Mouse (Mus musculus) naive thymus-derived CD4-positive, alpha-beta T cell, adult 2 months (primary cell): ENCODE data around the gene Eif3b.

Experiments
- DNase-seq: peaks from one replicate; pipeline ENCODE4 v3.0.0-alpha.2; 2011; ENCODE audit warnings: low read depth

The Eif3b gene

DNA sequence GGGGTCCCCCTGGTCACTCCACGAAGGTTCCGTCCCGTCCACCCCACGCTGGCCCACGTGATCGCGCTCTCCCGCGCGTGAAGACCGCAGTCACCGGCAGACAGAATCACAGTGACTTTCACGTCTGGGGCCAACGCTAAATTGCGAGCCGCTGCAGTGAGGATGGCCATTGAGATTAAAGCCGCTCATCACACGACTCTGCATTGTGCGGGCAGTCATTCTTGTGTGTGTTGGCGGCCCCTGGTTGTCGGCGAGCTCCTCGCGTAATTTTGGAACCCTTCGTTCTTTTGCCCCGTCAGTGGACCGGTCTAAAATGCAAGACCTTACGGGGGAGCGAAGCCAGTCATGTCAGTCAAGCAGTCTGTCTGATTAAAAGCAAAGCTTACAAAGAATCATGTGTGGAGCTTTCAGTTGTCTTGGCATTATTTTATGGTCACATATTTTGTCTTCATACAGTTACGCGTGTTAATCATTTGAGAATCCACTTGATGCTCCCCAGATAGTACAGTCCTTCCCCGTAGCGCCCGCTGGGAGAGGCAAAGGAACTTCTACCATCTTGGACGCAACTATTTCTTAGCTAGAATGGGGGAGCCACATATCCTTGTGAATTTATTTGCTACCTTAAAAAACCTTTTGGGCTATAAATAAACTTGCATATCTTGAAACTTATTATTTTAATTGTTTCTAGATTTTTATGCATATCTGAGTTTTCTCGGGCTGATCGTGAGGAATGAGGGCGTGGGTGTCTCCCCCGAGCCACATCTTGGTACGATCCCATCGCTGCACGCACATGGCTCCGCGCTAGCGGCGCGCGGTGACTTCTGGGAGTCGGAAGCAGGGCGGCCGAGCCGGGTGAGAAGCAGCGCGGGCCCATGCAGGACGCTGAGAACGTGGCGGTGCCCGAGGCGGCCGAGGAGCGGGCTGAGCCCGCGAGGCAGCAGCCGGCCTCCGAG lies at the start of gene Eif3b:
Gene Eif3b, plus strand, starts transcription at position 840 of the 953 bp plus-strand sequence.
- DNase-seq: peak; percentile 96

DNA sequence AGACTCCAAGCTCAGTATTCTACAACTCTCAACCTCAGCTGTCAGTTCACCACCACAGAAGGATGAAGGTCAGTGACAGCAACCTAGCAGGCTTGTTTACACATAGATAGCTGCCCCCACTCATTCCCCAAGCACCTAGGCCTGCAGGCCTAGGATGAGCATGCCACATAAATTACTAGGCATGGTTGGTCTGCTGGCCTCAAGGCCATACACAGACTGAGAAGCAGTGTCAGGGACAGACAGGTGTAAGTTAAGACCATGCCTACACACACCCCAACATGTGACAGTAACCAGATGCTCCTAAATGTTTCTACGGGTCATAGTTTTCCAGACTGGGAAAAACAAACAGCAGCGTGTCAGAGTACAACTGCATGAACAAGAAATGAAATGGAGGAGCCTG lies 49.7 kb upstream of the Eif3b start:
- no peak for DNase-seq

DNA sequence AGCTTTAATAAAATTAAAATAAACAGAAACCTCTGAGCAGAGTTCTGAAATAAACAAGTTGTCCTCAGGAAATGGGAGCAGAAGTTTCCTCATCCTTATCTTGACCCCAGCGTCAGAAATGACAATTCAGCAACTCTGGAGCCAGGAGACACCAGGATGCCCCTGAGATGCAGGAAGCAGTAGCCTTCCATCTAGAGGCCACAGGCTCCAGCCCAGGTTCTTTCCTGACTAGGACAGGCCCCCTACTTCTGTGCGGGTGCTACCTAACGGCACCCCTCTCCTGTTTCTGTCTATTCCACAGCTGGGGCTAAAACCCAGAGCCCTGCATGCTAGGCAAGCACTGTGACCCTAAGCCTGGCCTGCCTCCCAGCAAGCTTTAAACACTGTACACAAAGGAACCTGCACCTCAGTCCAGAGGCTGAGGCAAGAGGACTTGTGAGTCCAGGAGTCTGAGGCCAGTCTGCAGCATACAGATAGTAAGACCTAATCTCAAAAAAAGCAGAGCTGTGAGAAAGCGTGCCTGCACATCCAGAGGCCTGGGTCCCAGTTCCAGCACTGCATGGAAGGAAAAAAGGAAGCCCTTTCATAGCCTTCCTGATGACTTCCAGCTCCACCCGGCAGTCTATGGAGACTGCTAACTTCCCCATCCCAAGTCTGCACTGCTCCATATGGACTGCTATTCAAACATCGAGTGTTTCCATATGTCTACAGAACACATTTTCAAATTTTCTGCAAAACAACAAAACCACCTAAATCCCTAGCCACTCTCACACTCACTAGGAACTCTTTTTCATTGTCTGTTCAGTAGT lies 48.5 kb upstream of the Eif3b start:
- no peak for DNase-seq

DNA sequence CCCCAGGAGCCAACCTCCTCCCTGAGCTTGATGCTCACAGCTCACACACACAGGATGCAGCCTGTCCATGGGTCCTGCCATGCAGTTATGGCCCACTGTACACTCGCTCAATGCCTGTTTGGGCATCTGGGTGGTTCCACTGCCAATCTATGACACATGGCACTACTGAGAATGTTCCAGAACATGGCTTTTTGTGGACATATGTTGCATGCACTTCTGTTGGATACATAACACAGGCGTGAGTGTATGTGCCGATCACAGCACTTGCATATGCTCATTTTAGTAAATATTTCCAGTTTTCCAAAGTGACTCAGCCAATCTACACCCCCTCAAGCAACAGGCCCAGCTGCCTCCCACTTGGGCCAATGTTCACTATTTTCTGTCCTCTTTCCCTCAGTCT lies 47.5 kb upstream of the Eif3b start:
- no peak for DNase-seq

DNA sequence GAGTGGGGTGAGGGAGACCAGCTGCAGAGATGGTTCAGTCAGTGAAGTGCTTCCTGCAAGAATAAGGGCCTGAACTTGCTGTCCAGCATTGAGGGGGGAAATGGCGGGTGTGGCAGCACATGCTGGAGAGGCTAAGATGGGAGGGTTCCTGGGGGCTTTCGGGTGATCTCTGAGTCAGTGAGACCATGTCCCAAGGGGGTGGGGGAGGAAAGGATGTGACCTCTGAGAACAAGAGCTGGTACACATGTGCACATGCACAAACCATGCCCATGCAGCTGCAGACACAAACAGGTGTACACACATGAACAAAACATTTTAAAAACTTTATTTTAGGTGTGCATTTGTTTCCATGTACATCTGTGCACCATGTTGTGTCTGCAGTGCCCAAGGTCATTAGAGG lies 45.4 kb upstream of the Eif3b start:
- no peak for DNase-seq

DNA sequence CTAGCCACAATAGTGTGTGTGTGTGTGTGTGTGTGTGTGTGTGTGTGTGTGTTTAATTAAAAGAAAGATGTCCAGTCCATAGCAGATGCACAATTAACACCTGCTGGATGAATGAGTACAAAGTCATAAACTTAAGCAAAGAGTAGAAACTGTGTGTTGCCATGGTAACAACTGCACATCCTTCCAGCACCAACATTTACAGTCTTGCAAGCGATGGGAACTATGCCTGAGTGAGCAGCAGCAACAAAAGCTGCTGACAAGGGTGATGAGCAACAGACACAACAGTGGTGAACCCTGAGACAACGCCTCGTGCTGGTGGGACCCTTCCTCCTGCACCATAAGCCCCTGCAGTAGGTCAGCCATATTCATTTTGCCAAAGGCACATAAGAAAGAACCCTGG lies 44.9 kb upstream of the Eif3b start:
- DNase-seq: no peak

DNA sequence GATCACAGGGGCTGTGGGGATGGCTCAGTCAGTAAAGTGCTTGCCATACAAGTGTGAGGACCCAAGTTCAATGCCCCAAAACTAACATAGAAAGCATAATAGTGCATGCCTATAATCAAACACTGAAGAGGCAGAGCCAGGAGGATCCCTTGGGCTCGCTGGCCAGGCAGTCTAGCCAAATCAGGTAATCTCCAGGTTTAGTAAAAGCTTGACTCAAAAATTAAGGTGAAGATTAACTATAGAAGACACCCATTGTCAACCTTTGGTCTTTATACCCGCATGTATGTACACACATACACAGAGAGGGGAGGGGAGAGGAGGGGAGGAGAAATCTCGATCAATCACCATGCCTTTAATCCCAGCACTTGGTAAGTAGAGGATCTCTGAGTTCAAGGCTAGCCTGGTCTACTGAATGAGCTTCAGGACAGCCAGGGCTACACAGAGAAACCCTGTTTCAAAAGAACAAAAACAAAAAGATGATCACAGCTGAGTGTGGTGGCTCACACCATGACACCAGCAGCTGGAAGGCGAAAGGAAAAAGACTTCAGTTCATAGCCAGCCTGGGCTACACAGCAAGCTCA lies 43.8 kb upstream of the Eif3b start:
- no peak for DNase-seq

DNA sequence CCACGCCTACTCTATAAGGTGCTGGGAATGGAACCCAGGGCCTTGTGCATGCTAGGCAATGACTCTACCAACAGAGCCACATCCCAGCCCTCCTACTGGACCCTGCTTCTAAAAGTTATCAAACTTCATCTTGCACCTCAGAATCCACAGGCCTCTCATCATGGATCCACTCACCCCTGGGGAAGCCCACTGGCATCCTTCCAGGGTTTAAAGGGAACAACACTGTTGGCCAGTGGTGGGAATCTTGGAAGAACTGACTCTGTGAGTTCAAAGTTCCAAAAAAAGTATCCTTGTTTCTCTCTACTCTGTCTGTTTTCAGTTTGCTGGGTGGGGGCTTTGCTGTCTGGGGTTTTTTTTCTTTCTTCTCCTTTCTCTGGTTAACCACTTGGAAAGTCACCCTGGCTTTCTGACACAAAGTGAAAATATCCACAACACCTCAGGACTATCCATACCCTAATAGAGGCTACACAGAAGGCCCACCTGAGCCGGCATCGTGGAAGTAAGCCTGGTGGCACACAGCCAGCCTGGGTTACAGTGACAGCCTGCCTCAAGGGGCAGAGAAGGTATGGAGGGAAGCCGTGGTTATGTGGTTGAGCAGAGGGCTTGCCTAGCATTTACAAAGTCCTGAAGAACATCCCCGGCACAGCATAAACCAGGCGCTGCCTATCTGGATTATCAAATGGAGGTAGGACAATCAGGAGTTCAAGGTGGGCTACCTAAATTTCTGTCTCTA lies 40.8 kb upstream of the Eif3b start:
- no peak for DNase-seq

DNA sequence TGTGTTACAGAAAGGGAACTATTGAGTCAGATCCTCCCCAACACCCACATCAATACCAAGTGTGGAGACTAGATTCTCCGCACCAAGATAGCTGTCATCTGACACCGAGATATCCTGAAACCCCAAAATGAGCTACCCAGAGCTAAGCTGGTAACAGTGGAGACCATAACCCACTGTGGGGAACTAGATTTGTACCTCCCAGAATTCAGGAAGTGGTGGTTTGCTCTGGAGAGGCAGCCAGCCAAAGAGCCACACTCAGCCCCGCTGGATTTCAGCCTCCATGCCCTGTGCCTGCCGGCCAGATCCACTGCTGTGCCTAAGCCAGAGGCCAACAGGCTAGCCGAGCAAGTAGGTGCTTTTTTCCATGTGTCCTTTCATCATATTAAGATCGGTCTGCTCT lies 39.8 kb upstream of the Eif3b start:
- DNase-seq: no peak

DNA sequence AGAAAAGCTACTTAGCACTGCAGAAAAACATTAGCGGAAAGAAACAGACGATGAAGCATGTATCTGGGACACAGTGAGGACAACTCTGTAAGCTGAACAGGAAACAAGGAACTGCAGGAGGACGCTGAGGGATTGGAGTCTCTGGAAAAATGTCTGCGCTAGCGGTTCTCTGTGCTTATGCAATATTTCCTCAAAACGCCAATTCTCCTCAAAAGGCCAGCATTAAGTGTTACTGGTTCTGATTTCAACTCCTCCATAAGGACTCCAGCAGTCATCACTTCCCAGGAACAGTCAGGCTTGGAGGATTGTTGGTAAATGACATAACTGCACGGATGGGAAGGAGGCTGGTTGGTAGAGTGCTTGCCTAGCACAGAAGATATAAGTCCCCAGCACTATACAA lies 38.0 kb upstream of the Eif3b start:
- DNase-seq: no peak

DNA sequence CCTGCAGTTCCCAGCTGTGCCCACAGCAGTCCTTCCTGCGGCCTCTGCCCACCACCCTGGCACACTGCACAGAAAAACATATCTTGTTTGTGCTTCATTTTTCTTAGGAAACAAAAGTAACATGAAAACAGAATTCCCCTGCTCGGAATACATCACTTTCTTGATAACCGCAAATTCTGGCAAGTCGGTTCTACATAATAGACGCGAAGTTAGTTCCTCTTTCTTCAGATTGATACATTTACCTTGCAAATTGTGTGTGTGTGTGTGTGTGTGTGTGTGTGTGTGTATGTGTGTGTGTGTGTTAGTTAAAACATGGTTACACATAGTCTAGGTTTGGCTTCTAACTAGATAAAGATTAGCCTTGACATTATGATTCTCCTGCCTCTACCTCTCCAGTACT lies 36.4 kb upstream of the Eif3b start:
- no peak for DNase-seq

DNA sequence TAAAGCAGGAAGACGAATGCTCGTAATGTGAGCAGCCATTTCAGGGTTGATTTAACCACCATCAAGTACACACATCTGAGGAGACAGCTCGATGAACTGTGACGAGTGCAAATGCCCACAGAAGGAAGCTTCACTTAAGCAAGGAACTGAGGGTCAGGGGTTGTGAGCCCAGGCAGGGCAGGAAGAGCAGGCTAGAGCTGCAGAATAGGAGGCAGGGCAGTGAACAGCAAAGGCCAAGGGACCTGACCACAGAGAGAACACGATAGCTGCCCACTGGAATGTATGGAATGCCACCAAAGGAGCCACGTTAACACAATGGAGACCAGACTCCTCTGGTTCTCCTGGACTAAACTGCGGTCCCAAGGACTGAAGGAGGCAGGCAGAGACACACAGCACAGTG lies 35.6 kb upstream of the Eif3b start:
- no peak for DNase-seq

DNA sequence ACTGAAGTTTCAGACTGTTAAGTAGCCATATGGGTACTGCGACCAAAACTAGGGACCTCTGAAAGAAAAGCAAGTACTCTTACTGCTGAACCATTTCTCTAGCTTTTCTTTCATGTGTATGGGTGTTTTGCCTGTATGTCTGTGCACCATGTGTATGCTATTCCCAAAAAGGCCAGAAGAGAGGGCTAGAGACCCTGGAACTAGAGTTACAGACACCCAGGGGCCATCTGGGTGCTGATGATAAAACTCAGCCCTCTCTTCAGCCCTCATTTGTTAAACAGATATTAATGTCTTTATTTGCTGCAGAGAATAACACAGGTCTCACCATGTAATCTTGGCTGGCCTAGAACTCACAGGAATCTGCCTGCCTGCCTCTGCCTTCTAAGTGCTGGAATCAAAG lies 34.7 kb upstream of the Eif3b start:
- DNase-seq: no peak

DNA sequence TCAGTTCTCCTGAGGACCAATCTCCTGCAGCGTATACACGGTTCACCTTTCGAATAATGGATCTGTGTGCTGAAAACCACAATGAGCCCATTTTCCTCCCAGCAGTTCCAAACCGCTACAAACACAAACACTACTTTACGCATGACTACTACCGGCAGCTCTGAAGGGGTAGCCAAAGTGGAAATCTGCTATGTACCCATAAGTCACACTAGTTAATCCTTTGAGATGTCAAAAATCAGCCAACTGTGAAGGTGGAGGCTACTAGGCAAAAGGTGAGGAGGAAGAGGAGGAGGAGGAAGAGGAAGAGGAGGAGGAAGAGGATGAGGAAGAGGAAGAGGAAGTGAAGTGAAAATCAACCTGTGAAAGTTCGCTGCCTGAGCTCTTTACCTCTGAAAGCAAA lies 31.9 kb upstream of the Eif3b start:
- DNase-seq: no peak

DNA sequence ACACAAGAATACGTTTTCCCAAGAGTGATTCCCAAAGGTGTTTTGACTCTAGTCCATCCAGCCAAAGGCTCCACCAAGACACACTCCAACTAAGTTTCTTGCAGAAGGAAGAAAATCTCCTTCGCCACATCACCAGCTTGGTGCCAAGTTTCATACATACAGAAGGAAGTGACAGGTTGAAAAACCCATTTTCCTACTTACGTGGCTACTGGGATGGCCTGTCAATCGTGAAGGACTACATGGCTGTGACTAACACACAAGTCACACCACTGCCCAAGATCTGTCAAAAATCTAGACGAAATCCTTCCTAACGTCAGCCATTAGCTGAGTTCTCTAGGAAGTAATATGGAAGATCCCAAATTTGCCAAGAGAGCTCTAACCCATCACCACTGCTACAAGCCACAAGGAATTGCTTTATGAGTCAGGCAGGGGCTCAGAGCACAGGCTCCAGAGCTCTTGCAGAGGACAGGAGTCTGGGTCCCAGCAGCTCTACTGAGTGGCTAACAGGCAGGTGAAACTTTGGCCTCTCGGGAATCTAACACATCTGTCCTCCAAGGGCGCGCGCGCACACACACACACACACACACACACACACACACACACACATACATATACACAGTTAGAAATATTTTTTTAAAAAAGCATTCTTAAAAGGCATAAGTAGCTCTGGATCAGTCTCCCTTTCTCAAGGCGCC lies 31.2 kb upstream of the Eif3b start:
- no peak for DNase-seq

DNA sequence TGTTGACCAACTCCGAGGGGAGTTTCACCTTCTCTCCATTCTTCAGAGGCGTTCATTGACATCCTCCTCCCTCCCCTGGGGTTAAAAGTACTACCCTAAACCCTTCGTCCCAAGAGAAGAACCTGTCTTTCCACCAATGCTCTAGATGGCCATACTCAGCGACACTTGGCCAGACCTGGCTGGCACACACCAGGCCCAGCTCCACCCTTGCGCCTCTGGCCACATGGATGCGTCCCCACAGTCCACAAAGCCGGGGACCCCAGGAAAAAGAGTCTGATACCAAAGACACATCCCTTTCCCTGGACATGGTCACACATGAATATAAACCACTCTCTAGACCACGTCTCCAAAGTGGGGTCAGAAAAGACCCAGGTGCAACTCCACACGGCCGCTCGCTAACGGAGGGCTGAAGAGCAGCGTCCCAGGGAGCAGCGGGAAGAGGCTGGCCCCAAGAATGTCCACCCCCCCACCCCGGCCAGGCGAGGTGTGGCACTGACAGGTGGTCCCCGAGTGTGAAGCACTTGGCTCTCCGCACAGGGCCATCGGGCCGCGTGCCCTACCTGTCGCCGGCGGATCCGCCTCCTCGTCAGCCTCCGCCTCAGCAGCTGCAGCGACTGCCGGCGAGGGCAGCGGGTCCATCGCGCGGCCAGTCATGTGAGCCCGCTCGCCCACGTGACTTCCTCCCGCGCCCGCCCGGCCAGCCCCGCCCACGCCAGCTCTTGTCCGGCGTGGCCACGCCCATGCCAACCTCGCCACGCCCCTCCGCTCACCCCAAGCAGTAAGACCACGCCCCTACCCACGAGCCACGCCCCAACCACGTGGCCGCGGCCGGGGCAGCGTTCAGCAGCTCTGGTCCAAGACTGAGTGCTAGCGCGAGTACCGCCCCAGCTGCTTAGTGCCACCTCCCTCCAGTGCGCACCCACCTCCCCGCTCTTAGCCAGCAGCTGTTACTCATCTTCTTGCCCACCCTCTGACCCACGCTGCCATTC lies 30.2 kb upstream of the Eif3b start, which contains the start of gene Snx8:
Gene Snx8, minus strand, starts transcription at position 675 of the 989 bp plus-strand sequence.
- DNase-seq: peak; percentile 81

DNA sequence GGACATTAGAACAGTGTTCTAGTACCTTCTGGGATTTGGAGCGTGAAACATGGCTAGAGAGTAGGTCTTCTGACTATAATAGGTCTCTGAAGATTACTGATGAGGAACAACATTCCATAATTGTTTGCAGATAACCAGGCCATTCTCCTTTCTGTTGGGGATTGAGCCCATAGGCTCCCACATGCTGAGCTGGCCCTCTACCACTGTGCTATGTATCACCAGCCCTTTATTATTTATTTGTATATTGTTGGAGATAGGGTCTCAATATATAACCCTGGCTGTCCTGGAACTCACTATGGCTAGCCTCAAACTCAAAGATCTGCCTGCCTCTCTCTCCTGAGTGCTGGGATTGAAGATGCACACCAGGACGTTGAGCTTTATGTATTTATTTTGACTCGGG lies 29.5 kb upstream of the Eif3b start:
- DNase-seq: peak; percentile 14

DNA sequence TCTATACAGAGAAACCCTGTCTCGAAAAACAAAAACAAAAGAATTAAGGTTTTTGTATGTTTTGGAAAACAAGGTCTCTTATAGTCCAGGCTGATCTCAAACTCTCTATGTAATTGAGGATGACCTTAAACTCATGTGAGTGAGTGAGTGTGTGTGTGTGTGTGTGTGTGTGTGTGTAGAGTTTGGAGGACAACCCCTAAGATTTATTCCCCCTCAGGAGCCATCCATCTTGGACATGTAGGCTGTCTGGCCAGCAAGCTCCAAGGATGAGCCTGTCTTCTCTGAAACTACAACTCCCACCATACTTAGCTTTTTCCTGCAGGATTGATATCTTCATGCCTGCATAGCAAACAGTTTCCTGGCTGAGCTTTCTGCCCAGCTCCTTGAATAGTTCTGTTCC lies 27.7 kb upstream of the Eif3b start:
- no peak for DNase-seq

DNA sequence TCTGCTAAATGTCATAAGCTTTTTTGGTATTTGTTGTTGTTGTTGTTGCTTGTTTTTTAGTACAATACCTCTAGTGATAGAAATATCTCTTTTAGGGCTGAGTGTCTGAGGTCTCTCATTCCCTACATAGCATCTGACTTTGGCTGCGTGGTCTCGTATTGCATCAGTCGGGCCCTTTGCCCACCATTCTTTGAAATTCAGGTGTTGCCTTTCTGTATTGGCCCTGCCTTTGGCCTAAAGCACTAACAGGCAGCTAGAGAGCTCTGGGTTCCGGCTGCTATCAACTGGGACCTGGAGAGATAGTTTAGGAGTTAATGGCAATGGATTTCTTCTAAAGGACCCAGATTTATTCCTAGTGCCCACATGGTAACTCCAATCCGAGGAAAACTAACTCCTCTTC lies 27.1 kb upstream of the Eif3b start:
- no peak for DNase-seq

DNA sequence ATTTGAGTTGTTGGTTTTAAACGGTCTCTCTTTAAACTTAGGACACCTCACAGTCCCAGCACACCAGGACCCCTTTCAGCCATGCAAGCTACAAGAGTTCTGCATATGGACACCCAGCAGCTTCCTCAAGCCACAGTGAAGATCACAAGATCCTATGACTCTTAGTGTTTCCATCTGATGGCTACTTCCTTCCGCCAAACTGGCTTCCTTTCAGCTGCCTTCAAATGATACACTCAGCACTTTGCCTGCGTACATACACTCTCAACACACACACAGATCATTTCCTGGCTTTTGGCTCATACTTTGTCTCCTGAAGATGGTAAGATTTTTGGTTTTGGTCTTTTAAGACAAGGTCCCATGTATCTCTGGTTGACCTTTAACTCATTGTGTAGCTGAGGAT lies 26.4 kb upstream of the Eif3b start:
- DNase-seq: no peak
